Mouse (Mus musculus): ENCODE results near the gene Spcs3. TPM values are rescaled to one million over a fixed set of nuclear protein-coding genes. Genes with fewer than 3 reads are reported as not detected.

Spcs3 gene
- polyA plus RNA-seq, 1 experiment from 2014 or later = 94.0 TPM

GRCm38 (mm10) chr8:54562137-54562536, 32.3 kb upstream of the Spcs3 start:
- no peaks in the 10 kb centered on the region for H3K4me1 ChIP-seq (replicated peaks; ENCODE audit: insufficient read depth, low read length)
- H3K9ac ChIP-seq (ENCODE audit: low read depth, low read length) = no peak overlapping the region
- H3K36me3 ChIP-seq (ENCODE audit: insufficient read depth, low read length) = no peaks in the 10 kb centered on the region
- no peak overlapping the region for H3K4me2 ChIP-seq (ENCODE audit: low read length)
- DNase-seq (ENCODE audit: low spot score) (peak; percentile 38), ATAC-seq (replicated peaks; ENCODE audit: low FRiP score, low read depth) (no peak)
- no peaks in the 10 kb centered on the region for H3K9me3 ChIP-seq (replicated peaks; ENCODE audit: low read length)
- H3K27ac ChIP-seq = no peak overlapping the region
- no peaks in the 10 kb centered on the region for H3K27me3 ChIP-seq (ENCODE audit: insufficient read depth, low read length)
- TF ChIP-seq CTCF (IDR thresholded peaks at IDR 0.05; ENCODE audit: low read depth) = no peak
- no peak overlapping the region for H3K4me3 ChIP-seq (replicated peaks; ENCODE audit: low read depth, low read length)
- 50% methylated on average over 4 of the region's 4 CpGs for WGBS

- Histone ChIP-seq H3K4me3 (replicated peaks; ENCODE audit: low read depth, low read length) (no peak overlapping the region), H3K4me1 (replicated peaks; ENCODE audit: insufficient read depth, low read length) (no peaks in the 10 kb centered on the region), H3K9ac (ENCODE audit: low read depth, low read length) (no peak overlapping the region), H3K36me3 (ENCODE audit: insufficient read depth, low read length) (no peaks in the 10 kb centered on the region), H3K4me2 (ENCODE audit: low read length) (no peak overlapping the region), H3K9me3 (replicated peaks; ENCODE audit: low read length) (no peaks in the 10 kb centered on the region), H3K27ac (no peak overlapping the region), H3K27me3 (ENCODE audit: insufficient read depth, low read length) (no peaks in the 10 kb centered on the region)
- DNase-seq (ENCODE audit: low spot score) (no peak), ATAC-seq (replicated peaks; ENCODE audit: low FRiP score, low read depth) (no peak)
- whole genome bisulfite sequencing = 89% methylated on average over 2 of the region's 2 CpGs
- no peak for TF ChIP-seq CTCF (IDR thresholded peaks at IDR 0.05; ENCODE audit: low read depth)
These were observed 25.1 kb upstream of the Spcs3 start for GRCm38 (mm10) chr8:54554921-54555320.

- Histone ChIP-seq H3K9ac (ENCODE audit: low read depth, low read length) (no peak overlapping the region), H3K27me3 (ENCODE audit: insufficient read depth, low read length) (no peaks in the 10 kb centered on the region), H3K27ac (no peak overlapping the region), H3K4me2 (ENCODE audit: low read length) (no peak overlapping the region), H3K9me3 (replicated peaks; ENCODE audit: low read length) (no peaks in the 10 kb centered on the region), H3K4me1 (replicated peaks; ENCODE audit: insufficient read depth, low read length) (no peaks in the 10 kb centered on the region), H3K36me3 (ENCODE audit: insufficient read depth, low read length) (no peaks in the 10 kb centered on the region), H3K4me3 (replicated peaks; ENCODE audit: low read depth, low read length) (no peak overlapping the region)
- WGBS = 82% methylated on average over 12 of the region's 12 CpGs
- ATAC-seq (replicated peaks; ENCODE audit: low FRiP score, low read depth) (no peak), DNase-seq (ENCODE audit: low spot score) (no peak)
- TF ChIP-seq CTCF (IDR thresholded peaks at IDR 0.05; ENCODE audit: low read depth) = no peak
These were observed 20.3 kb upstream of the Spcs3 start for GRCm38 (mm10) chr8:54550026-54550574.

GRCm38 (mm10) chr8:54548383-54548782, 18.6 kb upstream of the Spcs3 start:
- TF ChIP-seq CTCF (IDR thresholded peaks at IDR 0.05; ENCODE audit: low read depth) = no peak
- DNase-seq (ENCODE audit: low spot score) (peak; percentile 18), ATAC-seq (replicated peaks; ENCODE audit: low FRiP score, low read depth) (no peak; the same call in 1 of the 2 replicates)
- Histone ChIP-seq H3K36me3 (ENCODE audit: insufficient read depth, low read length) (no peaks in the 10 kb centered on the region), H3K4me3 (replicated peaks; ENCODE audit: low read depth, low read length) (no peak overlapping the region), H3K9me3 (replicated peaks; ENCODE audit: low read length) (no peaks in the 10 kb centered on the region), H3K9ac (ENCODE audit: low read depth, low read length) (no peak overlapping the region), H3K27ac (no peak overlapping the region), H3K4me1 (replicated peaks; ENCODE audit: insufficient read depth, low read length) (no peaks in the 10 kb centered on the region), H3K4me2 (ENCODE audit: low read length) (no peak overlapping the region), H3K27me3 (ENCODE audit: insufficient read depth, low read length) (no peaks in the 10 kb centered on the region)
- WGBS = 63% methylated on average over 6 of the region's 6 CpGs

DNA sequence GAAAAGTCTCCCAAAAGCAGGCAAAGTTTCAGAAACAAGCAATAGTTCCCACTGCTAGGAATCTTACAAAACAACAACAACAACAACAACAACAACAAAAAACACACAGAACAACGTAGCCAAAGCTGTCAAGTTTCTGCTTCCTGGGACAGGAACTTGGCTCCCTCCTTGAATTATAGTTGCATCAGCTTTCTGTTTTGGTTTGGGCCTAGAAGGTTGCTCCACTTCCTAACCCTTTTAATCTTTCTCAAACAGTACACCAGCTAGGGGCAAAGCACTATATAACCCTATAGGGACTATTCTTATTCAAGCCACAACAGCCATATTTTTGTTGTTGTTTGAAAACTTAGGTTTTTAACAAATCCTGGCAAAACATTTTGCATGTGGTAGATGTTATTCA, 11.5 kb upstream of the Spcs3 start:
- TF ChIP-seq CTCF (IDR thresholded peaks at IDR 0.05; ENCODE audit: low read depth) = no peak
- ATAC-seq (replicated peaks; ENCODE audit: low FRiP score, low read depth) (no peak), DNase-seq (ENCODE audit: low spot score) (no peak)
- Histone ChIP-seq H3K9me3 (replicated peaks; ENCODE audit: low read length) (no peaks in the 10 kb centered on the region), H3K27me3 (ENCODE audit: insufficient read depth, low read length) (no peaks in the 10 kb centered on the region), H3K4me1 (replicated peaks; ENCODE audit: insufficient read depth, low read length) (no peaks in the 10 kb centered on the region), H3K4me2 (ENCODE audit: low read length) (no peak overlapping the region), H3K4me3 (replicated peaks; ENCODE audit: low read depth, low read length) (no peak overlapping the region), H3K36me3 (ENCODE audit: insufficient read depth, low read length) (no peaks in the 10 kb centered on the region), H3K9ac (ENCODE audit: low read depth, low read length) (no peak overlapping the region), H3K27ac (no peak overlapping the region)
- 43% methylated on average over 1 of the region's 1 CpGs for WGBS

DNA sequence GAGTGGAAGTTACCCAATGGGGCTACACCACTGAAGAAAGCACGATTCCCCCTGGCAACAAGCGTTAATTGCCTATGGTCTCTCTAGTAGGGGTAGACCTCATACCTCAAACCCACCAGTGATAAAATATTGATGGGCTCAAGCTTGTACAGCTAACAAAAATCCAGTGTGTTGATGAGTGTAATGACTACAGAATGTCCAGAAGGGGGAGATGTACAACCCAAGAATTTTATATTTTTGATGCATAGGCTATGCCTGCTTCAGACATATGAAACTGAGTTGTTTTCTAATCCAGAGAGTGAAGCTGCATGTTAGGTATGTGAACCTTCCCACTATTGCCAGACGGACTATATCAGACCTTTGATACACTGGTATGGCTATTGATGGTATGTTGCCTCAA, 7.5 kb upstream of the Spcs3 start:
- peak; percentile 61 for TF ChIP-seq CTCF (IDR thresholded peaks at IDR 0.05; ENCODE audit: low read depth)
- DNase-seq (ENCODE audit: low spot score) = peak; percentile 33
- no peaks in the 10 kb centered on the region for H3K9me3 ChIP-seq (replicated peaks; ENCODE audit: low read length)
- H3K9ac ChIP-seq (ENCODE audit: low read depth, low read length) = no peak overlapping the region
- no peak overlapping the region for H3K4me2 ChIP-seq (ENCODE audit: low read length)
- no peak overlapping the region for H3K27ac ChIP-seq
- no peak for ATAC-seq (replicated peaks; ENCODE audit: low FRiP score, low read depth)
- H3K36me3 ChIP-seq (ENCODE audit: insufficient read depth, low read length) = no peaks in the 10 kb centered on the region
- no peaks in the 10 kb centered on the region for H3K27me3 ChIP-seq (ENCODE audit: insufficient read depth, low read length)
- H3K4me1 ChIP-seq (replicated peaks; ENCODE audit: insufficient read depth, low read length) = no peaks in the 10 kb centered on the region
- H3K4me3 ChIP-seq (replicated peaks; ENCODE audit: low read depth, low read length) = no peak overlapping the region
- WGBS = 97% methylated on average over 3 of the region's 3 CpGs

GRCm38 (mm10) chr8:54535172-54535571, 5.4 kb upstream of the Spcs3 start:
- no peak overlapping the region for H3K9ac ChIP-seq (ENCODE audit: low read depth, low read length)
- no peaks in the 10 kb centered on the region for H3K36me3 ChIP-seq (ENCODE audit: insufficient read depth, low read length)
- DNase-seq (ENCODE audit: low spot score) (no peak), ATAC-seq (replicated peaks; ENCODE audit: low FRiP score, low read depth) (no peak)
- H3K4me2 ChIP-seq (ENCODE audit: low read length) = no peak overlapping the region
- 54% methylated on average over 5 of the region's 5 CpGs for WGBS
- no peak overlapping the region for H3K4me3 ChIP-seq (replicated peaks; ENCODE audit: low read depth, low read length)
- H3K27me3 ChIP-seq (ENCODE audit: insufficient read depth, low read length) = no peaks in the 10 kb centered on the region
- no peaks in the 10 kb centered on the region for H3K4me1 ChIP-seq (replicated peaks; ENCODE audit: insufficient read depth, low read length)
- H3K9me3 ChIP-seq (replicated peaks; ENCODE audit: low read length) = no peaks in the 10 kb centered on the region
- H3K27ac ChIP-seq = no peak overlapping the region
- TF ChIP-seq CTCF (IDR thresholded peaks at IDR 0.05; ENCODE audit: low read depth) = peak; percentile 9; the same call in 1 of the 2 replicates
